Mouse (Mus musculus) erythroblast, embryonic 14.5 days (primary cell): ENCODE results near the gene Eif4e1b.

ENCODE experiments used
- GATA1 ChIP-seq: IDR thresholded peaks from 2 replicates; pipeline ENCODE4 v1.6.1; 2012; ENCODE audit warnings: low read length, inconsistent platforms, mixed read lengths
- TAL1 ChIP-seq: IDR thresholded peaks from 3 replicates; pipeline ENCODE4 v1.6.1; 2012; ENCODE audit warnings: low read length, inconsistent platforms, mixed read lengths

- no peak for TF ChIP-seq GATA1
- no peak for TF ChIP-seq TAL1
These were observed 34.8 kb downstream of the Eif4e1b start for GRCm38 (mm10) chr13:54818399-54819254.
